Mouse (Mus musculus): ENCODE results near the gene Man1c1.

The Man1c1 gene

GRCm38 (mm10) chr4:134600777-134601176 is 103.3 kb downstream of the Man1c1 start:
- DNase-seq = no peak

DNA sequence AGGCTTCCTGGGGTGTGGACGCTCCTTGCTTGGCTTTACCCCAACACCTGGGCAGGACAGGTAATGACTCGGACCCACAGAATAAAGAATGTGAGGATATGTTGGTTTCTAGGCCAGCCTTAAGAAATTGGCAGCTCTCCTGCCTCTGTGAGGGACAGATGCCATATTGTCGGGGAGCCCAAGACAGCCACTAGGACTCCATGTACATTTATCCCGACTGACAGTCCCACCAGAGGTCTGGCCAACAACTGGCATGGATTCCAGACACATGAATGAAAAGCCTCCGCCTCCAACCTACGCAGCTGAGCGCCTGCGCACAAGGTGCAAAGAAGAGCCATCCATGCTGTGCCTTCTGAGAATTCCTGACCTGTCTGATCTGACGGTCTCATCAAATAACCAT is 104.0 kb downstream of the Man1c1 start:
- no peak for DNase-seq

GRCm38 (mm10) chr4:134596816-134597692 is 107.0 kb downstream of the Man1c1 start:
- DNase-seq = no peak

- DNase-seq = no peak
Observed at GRCm38 (mm10) chr4:134594731-134595439, 109.2 kb downstream of the Man1c1 start.

- DNase-seq = no peak
Observed at GRCm38 (mm10) chr4:134592442-134592841, 111.6 kb downstream of the Man1c1 start.

DNA sequence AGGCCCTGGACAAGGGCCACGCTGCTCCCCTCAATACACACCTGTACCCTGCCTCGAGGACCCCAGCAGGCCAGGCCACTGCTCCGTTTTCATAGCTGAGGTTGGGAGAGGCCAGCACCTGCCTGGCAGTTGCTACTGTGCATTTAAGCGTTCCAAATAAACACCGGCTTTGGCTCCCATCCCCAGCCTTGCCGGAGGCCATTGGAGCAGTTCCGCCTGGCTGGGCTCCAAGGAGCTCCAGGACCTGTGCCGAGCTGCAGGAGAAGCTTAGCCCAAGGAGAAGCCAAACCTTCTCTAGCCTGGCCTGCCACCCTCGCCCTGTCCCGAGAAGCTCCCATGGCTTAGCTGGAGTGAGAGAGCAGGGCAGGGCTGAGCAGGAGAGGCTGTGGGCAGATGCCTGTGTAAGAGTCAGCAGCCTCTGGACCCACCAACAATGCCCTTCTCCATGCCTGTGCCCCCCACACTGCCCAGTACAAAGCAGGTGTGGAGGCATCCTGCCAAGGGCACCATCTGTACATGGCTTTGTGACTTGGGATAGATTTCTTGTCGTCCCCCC is 112.5 kb downstream of the Man1c1 start:
- DNase-seq = no peak

- peak; percentile 22 for DNase-seq
Observed at GRCm38 (mm10) chr4:134590227-134590926, 113.7 kb downstream of the Man1c1 start.

- DNase-seq = no peak
Observed at GRCm38 (mm10) chr4:134589786-134590185, 114.3 kb downstream of the Man1c1 start.

- peak; percentile 29 for DNase-seq
Observed at GRCm38 (mm10) chr4:134588951-134589350, 115.1 kb downstream of the Man1c1 start.

DNA sequence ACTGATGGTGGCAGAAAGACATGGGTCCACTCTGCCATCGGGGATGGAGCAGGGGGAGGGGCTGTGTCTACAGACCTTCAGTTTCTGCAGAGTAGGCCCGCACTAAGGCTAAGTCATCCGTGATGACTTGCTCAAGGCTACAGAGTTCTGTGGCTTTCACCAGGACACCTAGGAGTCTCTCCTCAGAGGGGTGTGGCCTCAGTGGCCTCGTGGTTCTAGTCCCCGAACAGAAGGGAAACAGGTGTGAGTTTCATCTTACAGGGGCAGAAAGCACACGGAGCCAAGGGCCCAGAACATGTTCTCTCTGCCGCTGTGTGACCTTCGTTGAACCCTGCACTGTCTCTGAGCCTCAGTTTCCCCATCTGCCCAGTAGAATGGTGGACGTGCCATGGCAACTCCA is 115.8 kb downstream of the Man1c1 start:
- DNase-seq = no peak

GRCm38 (mm10) chr4:134587636-134588197 is 116.4 kb downstream of the Man1c1 start:
- no peak for DNase-seq

DNA sequence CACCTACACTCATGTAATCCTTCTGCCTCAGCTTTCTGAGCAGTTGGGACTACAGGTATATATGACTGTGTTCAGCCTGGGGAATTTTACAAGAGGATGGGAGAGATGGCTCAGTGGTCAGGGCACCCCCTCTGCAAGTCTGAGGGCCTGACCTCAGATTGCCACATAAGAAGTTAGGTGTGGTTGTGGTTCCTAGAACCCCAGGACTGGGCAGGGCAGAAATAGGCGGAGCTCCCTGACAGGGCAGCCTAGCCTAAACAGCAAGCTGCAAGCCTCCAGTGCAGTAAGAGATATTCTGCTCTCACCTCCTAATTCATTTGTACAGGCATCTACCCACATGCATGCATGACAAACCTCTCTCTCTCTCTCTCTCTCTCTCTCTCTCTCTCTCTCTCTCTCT is 117.5 kb downstream of the Man1c1 start:
- DNase-seq = no peak

DNA sequence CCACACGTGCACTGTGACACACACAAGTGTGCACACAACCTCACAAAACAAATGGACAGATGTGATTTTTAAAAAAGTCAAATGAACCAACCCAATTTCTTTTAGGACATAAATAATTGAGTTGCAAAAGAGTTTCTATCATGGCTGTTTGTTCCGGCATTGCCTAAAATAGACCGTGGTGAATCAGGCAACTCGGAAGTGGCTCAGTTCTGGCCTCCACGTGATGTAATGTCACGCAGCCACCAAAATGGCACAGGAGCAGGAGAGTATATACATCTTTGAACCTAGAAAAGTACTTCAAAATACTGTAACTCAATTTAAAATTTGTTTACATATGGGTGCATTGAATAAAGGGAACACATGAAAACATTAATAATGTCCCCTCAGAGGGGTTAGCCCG is 118.0 kb downstream of the Man1c1 start:
- DNase-seq = no peak

- DNase-seq = peak; percentile 51
Observed at GRCm38 (mm10) chr4:134583513-134583912, 120.6 kb downstream of the Man1c1 start.

GRCm38 (mm10) chr4:134581365-134581764 is 122.7 kb downstream of the Man1c1 start:
- DNase-seq = no peak

GRCm38 (mm10) chr4:134580351-134581148 is 123.5 kb downstream of the Man1c1 start:
- DNase-seq = no peak

DNA sequence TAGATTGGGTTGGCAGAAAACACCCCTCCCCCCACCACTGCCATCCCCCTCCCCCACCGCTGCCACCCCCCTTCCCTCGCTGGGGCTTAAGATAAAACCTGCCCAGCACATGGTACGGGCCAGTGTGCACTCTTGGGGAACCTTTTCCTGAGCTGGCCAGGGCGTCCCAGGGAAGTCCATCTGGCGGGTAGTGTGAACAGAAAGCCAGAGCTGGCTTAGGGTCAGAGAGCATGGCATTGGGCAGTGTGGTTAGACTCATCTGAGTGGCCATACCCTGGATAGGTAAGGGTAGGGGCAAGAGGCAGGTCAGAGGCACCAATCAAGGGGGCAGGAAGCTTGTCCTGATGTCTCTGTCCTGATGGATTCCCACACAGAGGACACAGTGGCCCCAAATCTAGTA is 124.5 kb downstream of the Man1c1 start:
- no peak for DNase-seq

DNA sequence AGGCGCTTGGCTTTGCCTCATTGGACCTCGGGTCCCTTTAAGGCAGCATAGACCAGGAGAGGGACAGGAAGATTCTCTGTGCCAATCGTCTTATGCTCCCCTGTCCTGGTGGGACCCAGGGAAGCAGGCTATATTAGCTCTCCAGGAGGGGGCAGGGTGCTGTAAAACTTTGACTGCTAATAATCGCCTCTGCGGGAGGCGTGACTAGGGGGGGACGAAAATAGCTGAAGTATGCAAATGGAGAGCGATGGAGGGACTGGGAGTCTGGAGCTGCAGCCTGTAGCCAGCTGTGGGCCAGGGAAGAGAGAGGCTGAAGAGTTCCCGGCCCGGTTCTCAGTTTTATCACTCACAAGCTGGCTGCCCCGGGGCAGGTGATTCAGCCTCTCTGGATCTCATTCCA is 124.9 kb downstream of the Man1c1 start:
- peak; percentile 25 for DNase-seq

DNA sequence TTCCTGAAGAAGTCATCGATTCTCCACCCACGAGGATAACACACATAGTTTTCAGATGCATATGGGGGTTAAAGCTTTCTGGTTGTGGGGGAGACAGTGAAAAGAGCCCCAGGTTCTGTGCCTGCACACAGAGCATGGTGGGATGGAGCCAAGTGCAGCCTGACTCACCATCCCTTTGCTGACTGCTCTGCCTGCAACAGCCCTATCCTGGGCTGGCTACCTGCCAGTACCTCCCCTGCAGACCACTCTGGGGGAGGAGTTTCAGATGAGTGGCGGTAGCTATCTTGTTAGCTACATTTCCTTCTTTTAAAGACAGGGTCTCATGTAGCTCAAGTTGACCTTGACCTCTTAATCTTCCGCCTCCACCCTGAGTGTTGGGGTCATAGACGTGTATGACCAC is 125.7 kb downstream of the Man1c1 start:
- no peak for DNase-seq

DNA sequence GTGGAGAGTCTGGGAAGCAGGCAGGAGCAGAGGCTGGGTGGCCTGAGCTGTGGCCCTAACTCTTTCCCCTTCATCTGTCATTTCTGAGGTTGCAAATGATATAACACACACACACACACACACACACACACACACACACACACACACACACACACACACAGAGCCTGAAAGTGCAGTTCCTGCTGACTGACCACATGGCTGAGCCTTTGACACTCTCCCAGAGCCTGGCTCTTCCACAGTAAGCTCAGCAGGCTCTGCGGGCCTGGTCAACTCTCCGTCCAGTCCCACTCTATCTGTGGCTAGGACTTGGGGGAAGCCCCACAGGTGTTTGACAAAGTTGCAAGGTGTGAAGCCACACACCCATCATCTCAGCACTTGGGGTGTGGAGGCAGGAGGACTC is 126.8 kb downstream of the Man1c1 start:
- no peak for DNase-seq

DNA sequence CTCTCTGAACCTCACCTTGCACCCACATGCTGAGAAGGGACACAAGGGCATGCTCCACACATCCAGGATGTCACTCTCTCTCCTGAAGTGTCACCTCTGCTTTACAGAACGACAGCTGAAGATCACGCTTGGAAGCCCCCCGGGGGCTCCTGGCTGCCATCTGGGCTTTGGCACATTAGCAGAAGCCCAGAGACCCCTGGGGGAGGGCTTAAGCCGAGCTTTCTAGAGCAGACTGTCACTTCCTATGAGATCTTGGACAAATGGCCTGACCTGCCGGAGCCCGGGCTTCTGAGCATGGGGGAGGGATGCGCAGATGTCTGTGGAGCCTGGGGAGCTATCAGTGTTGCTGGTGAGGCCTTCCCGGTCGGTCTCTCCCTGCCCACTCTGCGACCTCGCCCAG is 128.6 kb downstream of the Man1c1 start:
- no peak for DNase-seq

All from liver (tissue).